Mouse (Mus musculus): ENCODE results near the gene Gm21637. TPM values are rescaled to one million over a fixed set of nuclear protein-coding genes. Genes with fewer than 3 reads are reported as not detected.
"Not testable (repeated sequence)": the region's sequence is repeated elsewhere in the genome, so short reads cannot be mapped to it uniquely, and the experiment has no call there.

Gm21637 gene
- not detected in 2 replicates for polyA plus RNA-seq (2015; fragmentation: Nextera tagmentation; extraction: Ambion mirVana)

DNA sequence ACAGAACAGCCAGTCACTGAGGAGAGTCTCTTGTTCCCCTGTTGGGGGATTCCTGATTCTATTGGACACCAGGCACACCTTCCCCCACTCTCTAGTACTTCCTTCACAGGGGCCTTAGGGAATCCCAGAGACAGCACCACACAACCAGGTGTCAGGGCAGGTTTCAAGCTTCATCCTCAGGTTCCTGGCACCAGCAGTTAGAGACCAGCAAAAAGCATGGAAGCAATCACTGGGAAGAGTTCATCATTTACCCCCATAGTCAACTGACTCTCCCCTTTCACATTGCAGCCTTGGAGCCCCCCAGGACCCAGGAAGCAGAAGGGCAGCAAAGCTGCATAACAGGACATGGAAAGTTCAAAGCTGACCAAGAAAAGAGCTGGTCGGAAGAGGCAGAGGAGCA is at the start of gene Gm21637:
Gene Gm21637, plus strand, starts transcription at position 301 of the 400 bp plus-strand sequence.
- not testable (repeated sequence) for H3K9ac ChIP-seq; H3K36me3 ChIP-seq; ATAC-seq (replicated peaks; ENCODE audit: insufficient number of reproducible peaks, insufficient read depth, low FRiP score, low read depth); H3K4me3 ChIP-seq; H3K4me1 ChIP-seq (replicated peaks); H3K4me2 ChIP-seq; H3K9me3 ChIP-seq (replicated peaks); H3K27me3 ChIP-seq; H3K27ac ChIP-seq
- WGBS = no CpG with 5 or more reads among the region's 1 CpGs

Other genes starting within 250 kb of the Gm21637 start
- not detected in 2 replicates for gene Btbd35f25, start 244.9 kb upstream of the Gm21637 start, polyA plus RNA-seq (2015; fragmentation: Nextera tagmentation; extraction: Ambion mirVana)
- not detected in 2 replicates for gene Btbd35f22, start 85.8 kb downstream of the Gm21637 start, polyA plus RNA-seq (2015; fragmentation: Nextera tagmentation; extraction: Ambion mirVana)

All from heart, embryonic 15.5 days (tissue).